Mouse (Mus musculus) hindlimb bud, embryonic 11.5 days (tissue): ENCODE results near the gene Gbp9.
"Not testable (repeated sequence)": the region's sequence is repeated elsewhere in the genome, so short reads cannot be mapped to it uniquely, and the experiment has no call there.

ENCODE experiments used
- DNase-seq: peaks from one replicate; pipeline ENCODE4 v3.0.0-alpha.2; 2012; ENCODE audit warnings: low read depth, low spot score; ENCODE audit errors: extremely low spot score

The Gbp9 gene

GRCm38 (mm10) chr5:105060224-105060623 lies 79.1 kb downstream of the Gbp9 start:
- DNase-seq, result no peak

- DNase-seq, result no peak
These were observed 84.1 kb downstream of the Gbp9 start for GRCm38 (mm10) chr5:105055279-105055678.

- DNase-seq, result not testable (repeated sequence)
These were observed 85.7 kb downstream of the Gbp9 start for GRCm38 (mm10) chr5:105053471-105054169.

GRCm38 (mm10) chr5:105032362-105032761 lies 107.0 kb downstream of the Gbp9 start:
- no peak for DNase-seq
